Mouse (Mus musculus) spleen, adult 2 months (tissue): ENCODE results near the gene Tmem167b. TPM values are rescaled to one million over a fixed set of nuclear protein-coding genes. Genes with fewer than 3 reads are reported as not detected.

Experiments used
- DNase-seq, 2 experiments: peaks; one replicate each; pipeline versions ENCODE4 v3.0.0 to v3.0.0-alpha.2; 2012 to 2021; ENCODE audit warnings: low spot score in 2 of 2, low read depth in 1 of 2
- H3K27ac ChIP-seq: fragments of 200-500 bp; 2 replicates; pipeline ENCODE4 v1.5.1; 2012; ENCODE audit warnings: low read length, inconsistent platforms; ENCODE audit not compliant: insufficient read depth
- H3K27me3 ChIP-seq: fragments of 200-500 bp; 2 replicates; pipeline ENCODE4 v1.6.1; 2012; ENCODE audit warnings: mild to moderate bottlenecking, moderate library complexity, low read length, inconsistent platforms; ENCODE audit not compliant: control insufficient read depth, insufficient read depth
- H3K36me3 ChIP-seq: fragments of 200-500 bp; 2 replicates; pipeline ENCODE4 v1.6.1; 2012; ENCODE audit warnings: mild to moderate bottlenecking, low read length, inconsistent platforms; ENCODE audit not compliant: control insufficient read depth, insufficient read depth
- H3K4me1 ChIP-seq: fragments of 200-500 bp; 2 replicates; pipeline ENCODE4 v1.6.1; 2011; ENCODE audit warnings: inconsistent platforms; ENCODE audit not compliant: control insufficient read depth, insufficient read depth, insufficient read length
- H3K4me3 ChIP-seq: fragments of 200-500 bp; 2 replicates; pipeline ENCODE4 v1.5.1; 2011; ENCODE audit warnings: mild to moderate bottlenecking, inconsistent platforms; ENCODE audit not compliant: insufficient read depth, insufficient read length; ENCODE audit errors: extremely low read depth
- CTCF ChIP-seq: fragments of 200-500 bp; IDR thresholded peaks from 2 replicates; pipeline ENCODE4 v1.5.1; 2011; ENCODE audit warnings: mild to moderate bottlenecking, inconsistent platforms; ENCODE audit not compliant: insufficient read depth, insufficient read length, insufficient replicate concordance; ENCODE audit errors: extremely low read depth
- POLR2A ChIP-seq: fragments of 200-500 bp; IDR thresholded peaks from 2 replicates; pipeline ENCODE4 v1.6.1; 2011; ENCODE audit warnings: low read depth, low read length, inconsistent platforms
- WGBS: fragments of 180-500 bp; shearing (Covaris S2); methylation state at CpG from one replicate; pipeline ENCODE4 v1.1.7; 2018; 5-methylcytosine and 5-hydroxymethylcytosine counted together
- polyA plus RNA-seq: library from polyadenylated mRNA; depleted of rRNA; stranded (reverse); fragments of >200 nt; gene quantifications from 2 replicates; pipeline ENCODE4 v1.2.3, GENCODE M21; 2012; rRNA removed

Tmem167b gene
- polyA plus RNA-seq = 2.4 and 2.6 TPM in 2 replicates

DNA sequence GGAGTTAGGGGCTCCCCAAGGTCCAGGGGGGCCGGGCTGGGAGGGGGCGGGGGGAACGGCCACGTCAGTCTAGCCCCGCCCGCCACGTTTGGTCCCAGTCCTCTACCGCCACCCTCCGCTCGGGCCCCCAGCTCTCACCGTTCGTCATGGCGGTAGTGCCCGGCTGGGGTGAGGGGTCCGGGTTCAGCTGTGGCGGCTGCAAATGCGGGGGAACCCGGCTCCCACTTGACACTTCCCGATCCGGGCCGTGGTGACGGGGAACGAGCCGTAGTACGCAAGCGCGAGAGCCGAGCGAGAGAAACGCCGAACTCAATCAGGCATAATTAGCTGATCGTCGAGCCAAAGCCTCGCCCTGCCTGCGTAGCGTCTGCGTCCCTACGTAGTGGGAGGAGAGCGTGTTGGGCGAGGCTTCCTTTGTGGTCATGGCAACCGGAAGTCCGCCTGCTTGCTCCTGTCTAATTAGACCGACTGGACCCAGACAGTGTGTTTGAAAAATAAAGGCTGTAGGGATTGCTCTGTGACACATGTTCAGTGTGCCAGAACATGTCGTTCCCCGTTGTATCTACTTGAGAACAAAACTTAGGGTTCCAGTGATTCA is at the start of gene Tmem167b:
Gene Tmem167b, minus strand, starts transcription at position 334 of the 598 bp plus-strand sequence.
- H3K4me1 ChIP-seq = peaks cover 2% of the 10 kb centered on the region; the same call in 1 of the 2 replicates
- peak; percentile 96 to 97 for DNase-seq
- H3K4me3 ChIP-seq = peak within 1 kb of the TSS; percentile 85
- TF ChIP-seq POLR2A = peak; percentile 52
- peak; percentile 9; the same call in 1 of the 2 replicates for TF ChIP-seq CTCF
- H3K27ac ChIP-seq = peak within 1 kb of the TSS; percentile 89
- H3K27me3 ChIP-seq = no peaks in the 10 kb centered on the region
- H3K36me3 ChIP-seq = peaks cover 16% of the 10 kb centered on the region
- under 1% methylated on average over 44 of the region's 45 CpGs for WGBS

DNA sequence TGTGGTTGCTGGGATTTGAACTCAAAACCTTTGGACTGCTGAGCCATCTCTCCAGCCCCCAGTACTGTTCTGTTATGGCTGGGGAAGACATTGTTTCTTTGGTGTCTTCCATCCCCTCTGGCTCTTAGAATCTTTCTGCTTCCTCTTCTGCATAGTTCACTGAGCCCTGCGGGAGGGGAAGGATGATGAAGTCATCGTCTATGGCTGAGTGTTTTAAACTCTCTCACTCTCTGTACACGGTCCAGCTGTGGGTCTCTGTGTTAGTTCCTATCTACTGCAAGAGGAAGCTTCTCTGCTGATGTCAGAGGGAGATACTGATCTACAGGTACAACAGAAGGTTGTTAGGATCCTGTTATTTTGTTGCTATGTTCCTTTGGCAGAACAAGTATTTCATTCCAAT is 46.6 kb upstream of the Tmem167b start:
- WGBS = 6% methylated on average over 3 of the region's 3 CpGs
- peak; percentile 8 to 16 for DNase-seq
- no peak overlapping the region for H3K27ac ChIP-seq
- no peaks in the 10 kb centered on the region for H3K27me3 ChIP-seq
- TF ChIP-seq POLR2A (no peak), CTCF (no peak)
- H3K4me1 ChIP-seq = 0 out of 2 replicates have a peak, but pooled peaks cover 3% of the 10 kb centered on the region
- peaks cover 3% of the 10 kb centered on the region; the same call in 1 of the 2 replicates for H3K36me3 ChIP-seq
- no peak overlapping the region for H3K4me3 ChIP-seq

DNA sequence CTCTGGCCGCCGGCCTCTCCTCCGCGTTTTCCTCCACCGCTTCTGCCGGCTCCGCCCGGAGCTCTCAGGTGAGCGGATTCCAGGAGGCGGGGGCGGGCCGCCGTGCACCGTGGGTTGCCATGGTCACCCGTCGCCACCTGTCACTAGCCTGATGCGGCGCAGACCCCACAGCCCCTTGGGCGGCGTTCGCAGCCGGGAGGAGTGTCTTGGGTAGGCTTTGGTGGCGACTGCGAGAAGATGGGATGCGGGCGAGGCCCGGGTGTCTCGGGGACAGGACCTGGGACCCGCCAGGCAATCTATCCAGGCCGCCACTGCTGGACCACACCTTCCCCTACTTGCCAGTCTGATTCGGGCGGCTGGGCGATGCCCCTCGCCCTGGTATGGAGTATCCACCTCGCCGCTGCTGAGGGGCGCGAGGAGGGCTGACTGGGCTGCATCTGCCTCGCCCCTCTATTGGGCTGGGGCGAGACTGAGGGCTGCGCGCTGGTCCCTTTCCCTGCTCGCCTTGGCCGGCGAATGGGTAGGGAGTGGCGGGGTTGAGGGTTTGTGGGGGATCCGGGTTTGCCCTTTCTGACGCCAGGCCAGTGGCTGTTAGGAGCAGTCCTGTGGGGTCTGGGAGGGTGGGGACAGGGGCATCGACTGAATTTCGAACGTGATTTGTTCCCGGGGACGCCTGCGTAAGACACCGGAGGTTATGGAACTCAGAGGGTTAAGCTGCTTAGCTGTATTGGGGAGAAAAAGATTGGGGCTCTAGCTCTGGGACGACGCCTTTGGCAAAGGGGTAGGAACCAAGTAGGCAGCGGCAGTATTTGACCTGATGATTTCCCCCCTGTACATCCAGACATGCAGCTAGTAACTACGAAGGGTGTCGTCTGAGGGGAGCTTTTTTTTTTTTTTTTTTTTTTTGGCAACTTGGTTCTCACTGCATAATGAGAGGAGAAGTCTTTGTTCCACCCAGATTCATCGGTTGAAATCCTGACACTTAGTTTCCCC is 29.6 kb upstream of the Tmem167b start:
- Histone ChIP-seq H3K4me3 (peak overlapping the region; percentile 84), H3K27ac (peak overlapping the region; percentile 60), H3K27me3 (no peaks in the 10 kb centered on the region), H3K4me1 (peaks cover 5% of the 10 kb centered on the region), H3K36me3 (no peaks in the 10 kb centered on the region)
- DNase-seq = no peak
- WGBS = under 1% methylated on average over 61 of the region's 61 CpGs
- no peak for TF ChIP-seq POLR2A
- no peak for TF ChIP-seq CTCF

DNA sequence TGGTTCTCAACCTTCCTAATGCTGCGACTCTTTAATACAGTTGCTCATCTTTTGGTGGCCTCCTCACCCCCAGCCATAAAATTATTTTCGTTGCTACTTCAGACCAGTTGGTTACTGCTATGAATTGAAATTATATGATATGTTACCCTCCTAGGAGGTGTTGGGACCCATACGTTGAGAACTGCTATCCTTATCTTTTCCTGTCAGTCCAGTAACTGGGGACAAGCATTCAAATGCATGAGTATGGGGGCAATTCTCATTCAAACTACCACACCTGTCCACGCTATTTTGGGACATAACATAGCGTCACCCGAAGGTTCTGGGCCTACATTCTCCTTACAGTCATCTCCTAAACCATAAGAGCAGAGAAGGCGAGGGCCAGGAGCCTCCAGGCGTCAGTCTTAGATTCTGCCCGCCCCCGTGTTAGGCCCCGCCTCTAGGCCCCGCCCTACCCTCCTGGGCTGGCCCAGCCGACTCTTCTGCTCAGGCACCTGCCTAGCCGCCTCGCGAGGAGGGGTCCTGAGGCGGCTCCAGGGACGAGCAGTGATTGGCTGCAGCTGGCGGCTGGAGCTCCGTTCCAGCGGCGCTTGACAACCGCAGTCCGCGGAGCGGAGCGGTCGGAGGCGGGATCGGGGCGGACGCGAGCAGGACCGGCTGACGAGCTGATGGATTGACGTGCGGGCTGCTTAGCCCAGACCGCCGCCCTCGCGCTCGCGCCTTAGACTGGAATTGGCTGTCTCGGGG is 28.7 kb upstream of the Tmem167b start, which contains the start of gene Wdr47:
Gene Wdr47, plus strand, starts transcription at position 494 of the 744 bp plus-strand sequence.
- 4% methylated on average over 44 of the region's 44 CpGs for WGBS
- peak within 1 kb of the TSS; percentile 84 for H3K4me3 ChIP-seq

DNA sequence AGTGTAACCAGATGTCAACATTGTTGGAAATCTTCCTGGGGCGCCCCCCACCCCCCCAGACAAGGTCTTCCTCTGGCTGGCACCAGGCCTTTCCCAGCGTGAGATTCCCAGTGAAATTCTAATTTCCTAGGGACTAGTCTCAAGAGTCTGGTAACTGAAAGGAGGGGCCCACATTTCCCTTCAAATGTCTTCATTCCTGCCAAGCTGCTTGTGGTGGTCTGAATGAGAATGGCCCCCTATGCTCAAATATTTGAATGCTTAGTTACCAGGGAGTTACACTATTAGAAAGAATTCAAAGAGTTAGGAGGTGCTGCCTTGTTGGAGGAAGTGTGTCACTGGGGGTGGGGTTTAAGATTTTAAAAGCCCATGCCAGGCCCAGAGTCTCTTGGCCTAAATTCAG is 26.2 kb upstream of the Tmem167b start:
- Histone ChIP-seq H3K27me3 (no peaks in the 10 kb centered on the region), H3K36me3 (no peaks in the 10 kb centered on the region), H3K4me1 (peaks cover 14% of the 10 kb centered on the region), H3K4me3 (no peak overlapping the region), H3K27ac (no peak overlapping the region)
- WGBS = 77% methylated on average over 2 of the region's 2 CpGs
- no peak for TF ChIP-seq POLR2A
- no peak for TF ChIP-seq CTCF
- DNase-seq = no peak

More for the DNA sequence above, 28.7 kb upstream of the Tmem167b start, which contains the start of gene Wdr47:
- Histone ChIP-seq H3K27ac (peak within 1 kb of the TSS; percentile 60), H3K4me1 (peaks cover 5% of the 10 kb centered on the region), H3K27me3 (no peaks in the 10 kb centered on the region), H3K36me3 (no peaks in the 10 kb centered on the region)
- peak; percentile 87 to 98 for DNase-seq
- TF ChIP-seq CTCF (no peak), POLR2A (peak; percentile 11; the same call in 1 of the 2 replicates)

DNA sequence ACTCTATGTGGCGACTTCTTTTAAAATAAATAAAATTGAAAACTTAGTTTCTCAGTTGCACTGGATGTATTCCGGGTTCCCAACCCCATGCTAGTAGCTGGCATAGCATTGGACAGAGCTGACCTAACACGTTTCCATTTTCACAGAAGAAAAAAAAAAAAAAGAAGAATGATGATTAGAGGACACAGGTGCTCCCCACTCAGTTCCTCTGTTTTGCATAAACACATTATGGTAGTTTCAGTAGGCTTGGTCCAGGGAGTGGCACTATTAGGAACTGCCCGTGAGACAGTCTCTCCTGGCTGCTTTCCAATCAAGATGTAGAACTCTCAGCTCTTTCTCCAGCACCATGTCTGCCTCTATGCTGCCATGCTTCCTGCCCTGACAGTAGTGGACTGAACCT is 22.3 kb upstream of the Tmem167b start:
- peaks cover 8% of the 10 kb centered on the region; the same call in 1 of the 2 replicates for H3K4me1 ChIP-seq
- DNase-seq = no peak
- H3K27ac ChIP-seq = no peak overlapping the region
- 66% methylated on average over 4 of the region's 4 CpGs for WGBS
- H3K4me3 ChIP-seq = no peak overlapping the region
- no peaks in the 10 kb centered on the region for H3K36me3 ChIP-seq
- H3K27me3 ChIP-seq = no peaks in the 10 kb centered on the region
- TF ChIP-seq POLR2A = no peak
- TF ChIP-seq CTCF = no peak
